Mouse (Mus musculus): Measurements from ENCODE around the gene Rab1a. TPM values are rescaled to one million over a fixed set of nuclear protein-coding genes. Genes with fewer than 3 reads are reported as not detected.

The Rab1a gene
- polyA plus RNA-seq, 1 experiment from 2014 or later: 264 TPM

DNA sequence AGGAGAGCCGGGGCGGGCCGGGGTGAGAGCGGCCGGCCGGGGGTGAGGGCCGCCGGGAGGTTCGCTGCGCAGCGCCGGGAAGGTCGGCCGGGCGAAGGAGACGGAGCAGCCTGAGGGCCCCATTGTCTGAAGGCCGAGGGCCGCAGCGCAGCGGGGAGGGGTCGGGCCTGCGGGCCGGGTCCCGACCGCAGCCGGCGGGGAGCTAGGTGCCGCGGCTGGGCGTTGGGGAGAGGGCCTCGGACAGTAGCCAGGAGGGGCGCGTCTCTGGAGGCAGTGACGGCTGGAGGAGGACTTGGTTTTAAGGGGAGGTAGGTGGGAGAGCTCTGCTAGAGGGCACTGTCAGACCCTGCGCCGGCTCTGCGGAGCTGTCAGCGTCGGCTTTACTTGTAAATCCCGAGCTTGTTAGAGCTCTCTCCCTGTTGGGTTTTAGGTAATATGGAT, 449 bp downstream of the Rab1a start:
- Histone ChIP-seq H3K27ac (replicated peaks) (peak overlapping the region; percentile 97), H3K4me2 (replicated peaks) (peak overlapping the region; percentile 63), H3K4me3 (replicated peaks) (peak overlapping the region; percentile 100), H3K9me3 (replicated peaks) (no peaks in the 10 kb centered on the region), H3K27me3 (no peaks in the 10 kb centered on the region), H3K9ac (peak overlapping the region; percentile 99), H3K4me1 (peaks cover 29% of the 10 kb centered on the region), H3K36me3 (no peaks in the 10 kb centered on the region)
- under 1% methylated on average over 40 of the region's 40 CpGs for WGBS
- peak; percentile 8; the same call in 1 of the 2 replicates for ATAC-seq (ENCODE audit: insufficient number of reproducible peaks, low FRiP score, low TSS enrichment, low read depth)

- no peak for ATAC-seq (ENCODE audit: insufficient number of reproducible peaks, low FRiP score, low TSS enrichment, low read depth)
- peak overlapping the region; percentile 99 for H3K9ac ChIP-seq
- no peaks in the 10 kb centered on the region for H3K9me3 ChIP-seq (replicated peaks)
- peak overlapping the region; percentile 63 for H3K4me2 ChIP-seq (replicated peaks)
- H3K4me3 ChIP-seq (replicated peaks): peak overlapping the region; percentile 100
- peaks cover 29% of the 10 kb centered on the region for H3K4me1 ChIP-seq
- 41% methylated on average over 7 of the region's 7 CpGs for WGBS
- no peaks in the 10 kb centered on the region for H3K27me3 ChIP-seq
- H3K36me3 ChIP-seq: no peaks in the 10 kb centered on the region
- peak overlapping the region; percentile 97 for H3K27ac ChIP-seq (replicated peaks)
Measured at GRCm38 (mm10) chr11:20202299-20203011, 1.2 kb downstream of the Rab1a start.

GRCm38 (mm10) chr11:20204321-20204720, 3.1 kb downstream of the Rab1a start:
- no peak overlapping the region for H3K4me2 ChIP-seq (replicated peaks)
- no peaks in the 10 kb centered on the region for H3K9me3 ChIP-seq (replicated peaks)
- H3K4me3 ChIP-seq (replicated peaks): no peak overlapping the region
- H3K9ac ChIP-seq: no peak overlapping the region
- no peaks in the 10 kb centered on the region for H3K36me3 ChIP-seq
- WGBS: 72% methylated on average over 2 of the region's 2 CpGs
- ATAC-seq (ENCODE audit: insufficient number of reproducible peaks, low FRiP score, low TSS enrichment, low read depth): no peak
- H3K27me3 ChIP-seq: no peaks in the 10 kb centered on the region
- H3K4me1 ChIP-seq: peaks cover 31% of the 10 kb centered on the region
- no peak overlapping the region for H3K27ac ChIP-seq (replicated peaks)

- WGBS: 75% methylated on average over 9 of the region's 9 CpGs
Measured at GRCm38 (mm10) chr11:20204870-20205446, 3.7 kb downstream of the Rab1a start.

GRCm38 (mm10) chr11:20205538-20205937, 4.3 kb downstream of the Rab1a start:
- Histone ChIP-seq H3K36me3 (no peaks in the 10 kb centered on the region), H3K4me2 (replicated peaks) (no peak overlapping the region), H3K9me3 (replicated peaks) (no peaks in the 10 kb centered on the region), H3K27me3 (no peaks in the 10 kb centered on the region), H3K27ac (replicated peaks) (no peak overlapping the region), H3K4me3 (replicated peaks) (no peak overlapping the region), H3K9ac (no peak overlapping the region), H3K4me1 (peaks cover 31% of the 10 kb centered on the region)
- 76% methylated on average over 4 of the region's 4 CpGs for WGBS
- ATAC-seq (ENCODE audit: insufficient number of reproducible peaks, low FRiP score, low TSS enrichment, low read depth): no peak

More at GRCm38 (mm10) chr11:20204870-20205446, 3.7 kb downstream of the Rab1a start:
- Histone ChIP-seq H3K4me3 (replicated peaks) (no peak overlapping the region), H3K4me2 (replicated peaks) (no peak overlapping the region), H3K27me3 (no peaks in the 10 kb centered on the region), H3K36me3 (no peaks in the 10 kb centered on the region), H3K27ac (replicated peaks) (no peak overlapping the region), H3K9ac (no peak overlapping the region), H3K4me1 (peaks cover 31% of the 10 kb centered on the region), H3K9me3 (replicated peaks) (no peaks in the 10 kb centered on the region)
- no peak for ATAC-seq (ENCODE audit: insufficient number of reproducible peaks, low FRiP score, low TSS enrichment, low read depth)

DNA sequence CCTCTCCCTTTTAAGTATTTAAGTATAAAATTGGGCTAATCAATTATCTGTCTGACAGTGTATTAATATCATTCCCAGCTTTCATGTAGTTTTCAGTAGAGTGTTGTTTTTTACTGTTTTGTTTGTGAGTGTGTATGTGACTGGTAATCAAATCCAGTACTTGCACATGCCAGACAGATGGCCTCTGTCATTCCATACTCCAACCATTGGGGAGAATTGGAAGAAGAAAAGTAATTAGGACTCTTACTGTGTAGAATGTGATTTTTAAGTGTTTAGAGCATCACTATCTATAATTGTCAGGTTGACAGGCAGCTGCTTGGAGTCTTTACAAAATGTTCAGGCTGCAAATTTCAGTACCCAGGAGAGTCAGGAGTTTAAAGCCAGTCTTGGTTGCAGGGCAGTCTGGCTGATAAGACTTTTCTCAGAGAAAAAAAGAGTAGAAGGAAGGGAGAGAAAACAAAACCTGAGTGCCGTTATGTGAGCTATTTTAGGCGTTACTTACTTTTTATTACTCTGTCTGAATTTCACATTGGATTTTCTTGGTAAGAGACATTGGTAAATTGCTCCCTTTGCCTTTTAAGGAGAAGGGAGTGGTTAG, 5.5 kb downstream of the Rab1a start:
- no peak for ATAC-seq (ENCODE audit: insufficient number of reproducible peaks, low FRiP score, low TSS enrichment, low read depth)
- Histone ChIP-seq H3K36me3 (no peaks in the 10 kb centered on the region), H3K4me3 (replicated peaks) (no peak overlapping the region), H3K9ac (no peak overlapping the region), H3K4me2 (replicated peaks) (no peak overlapping the region), H3K9me3 (replicated peaks) (no peaks in the 10 kb centered on the region), H3K27ac (replicated peaks) (no peak overlapping the region), H3K27me3 (no peaks in the 10 kb centered on the region), H3K4me1 (peaks cover 31% of the 10 kb centered on the region)
- 49% methylated on average over 2 of the region's 2 CpGs for WGBS

GRCm38 (mm10) chr11:20207589-20207988, 6.4 kb downstream of the Rab1a start:
- Histone ChIP-seq H3K4me1 (peaks cover 31% of the 10 kb centered on the region), H3K27me3 (no peaks in the 10 kb centered on the region), H3K36me3 (no peaks in the 10 kb centered on the region), H3K27ac (replicated peaks) (no peak overlapping the region), H3K9ac (no peak overlapping the region), H3K4me2 (replicated peaks) (no peak overlapping the region), H3K4me3 (replicated peaks) (no peak overlapping the region), H3K9me3 (replicated peaks) (no peaks in the 10 kb centered on the region)
- no peak for ATAC-seq (ENCODE audit: insufficient number of reproducible peaks, low FRiP score, low TSS enrichment, low read depth)
- 77% methylated on average over 2 of the region's 2 CpGs for WGBS

DNA sequence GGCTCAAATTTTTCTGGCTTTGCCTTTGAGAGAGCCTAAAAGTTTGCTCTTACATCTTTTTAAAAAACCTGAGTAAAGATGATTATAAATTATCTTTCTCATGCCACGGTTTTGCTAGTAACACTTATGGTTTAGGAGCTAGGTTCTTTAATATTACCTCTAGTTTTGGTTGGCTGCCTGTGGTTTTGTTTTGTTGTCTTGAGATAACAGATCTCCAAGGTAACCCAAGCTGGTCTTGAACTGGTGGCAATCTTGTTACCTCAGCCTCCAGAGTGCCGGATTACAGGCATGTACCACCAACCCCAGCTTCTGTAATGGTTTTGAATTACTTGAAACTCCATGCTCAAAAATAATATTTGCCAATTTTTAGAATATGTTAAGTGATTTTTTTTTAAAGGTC, 10.6 kb downstream of the Rab1a start:
- Histone ChIP-seq H3K4me1 (peaks cover 3% of the 10 kb centered on the region; the same call in 1 of the 2 replicates), H3K27me3 (no peaks in the 10 kb centered on the region), H3K36me3 (peaks cover 12% of the 10 kb centered on the region; the same call in 1 of the 2 replicates), H3K27ac (replicated peaks) (no peak overlapping the region), H3K4me3 (replicated peaks) (no peak overlapping the region), H3K9ac (no peak overlapping the region), H3K4me2 (replicated peaks) (no peak overlapping the region), H3K9me3 (replicated peaks) (no peaks in the 10 kb centered on the region)
- 69% methylated on average over 2 of the region's 2 CpGs for WGBS
- ATAC-seq (ENCODE audit: insufficient number of reproducible peaks, low FRiP score, low TSS enrichment, low read depth): no peak

- H3K27me3 ChIP-seq: no peaks in the 10 kb centered on the region
- 94% methylated on average over 1 of the region's 1 CpGs for WGBS
- no peak overlapping the region for H3K27ac ChIP-seq (replicated peaks)
- ATAC-seq (ENCODE audit: insufficient number of reproducible peaks, low FRiP score, low TSS enrichment, low read depth): no peak
- no peaks in the 10 kb centered on the region; the same call in 1 of the 2 replicates for H3K4me1 ChIP-seq
- H3K9ac ChIP-seq: no peak overlapping the region
- H3K4me2 ChIP-seq (replicated peaks): no peak overlapping the region
- no peak overlapping the region for H3K4me3 ChIP-seq (replicated peaks)
- no peaks in the 10 kb centered on the region for H3K9me3 ChIP-seq (replicated peaks)
- H3K36me3 ChIP-seq: peaks cover 35% of the 10 kb centered on the region
Measured at GRCm38 (mm10) chr11:20214779-20215178, 13.5 kb downstream of the Rab1a start.

DNA sequence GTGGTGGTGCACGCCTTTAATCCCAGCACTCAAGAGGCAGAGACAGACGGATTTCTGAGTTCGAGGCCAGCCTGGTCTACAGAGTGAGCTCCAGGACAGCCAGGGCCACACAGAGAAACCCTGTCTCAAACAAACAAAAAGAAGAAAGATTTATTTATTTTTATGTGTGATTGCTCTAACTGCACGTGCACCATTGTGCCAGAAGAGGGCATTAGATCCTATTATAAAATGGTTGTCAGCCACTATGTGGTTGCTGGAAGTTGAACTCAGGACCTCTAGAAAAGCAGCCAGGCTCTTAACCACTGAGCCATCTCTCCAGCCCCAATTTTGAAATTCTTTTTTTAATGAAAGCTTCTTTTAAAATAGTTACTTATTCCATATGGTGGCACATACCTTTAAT, 15.2 kb downstream of the Rab1a start:
- WGBS: 92% methylated on average over 4 of the region's 4 CpGs
- no peaks in the 10 kb centered on the region for H3K9me3 ChIP-seq (replicated peaks)
- no peaks in the 10 kb centered on the region for H3K27me3 ChIP-seq
- no peaks in the 10 kb centered on the region for H3K4me1 ChIP-seq
- H3K36me3 ChIP-seq: peaks cover 45% of the 10 kb centered on the region
- no peak overlapping the region for H3K9ac ChIP-seq
- H3K4me2 ChIP-seq (replicated peaks): no peak overlapping the region
- H3K27ac ChIP-seq (replicated peaks): no peak overlapping the region
- H3K4me3 ChIP-seq (replicated peaks): no peak overlapping the region
- no peak for ATAC-seq (ENCODE audit: insufficient number of reproducible peaks, low FRiP score, low TSS enrichment, low read depth)

- 89% methylated on average over 1 of the region's 1 CpGs for WGBS
- no peak overlapping the region for H3K9ac ChIP-seq
- H3K27me3 ChIP-seq: no peaks in the 10 kb centered on the region
- H3K4me1 ChIP-seq: no peaks in the 10 kb centered on the region
- no peak overlapping the region for H3K27ac ChIP-seq (replicated peaks)
- no peak overlapping the region for H3K4me3 ChIP-seq (replicated peaks)
- peaks cover 47% of the 10 kb centered on the region for H3K36me3 ChIP-seq
- no peak for ATAC-seq (ENCODE audit: insufficient number of reproducible peaks, low FRiP score, low TSS enrichment, low read depth)
- no peak overlapping the region for H3K4me2 ChIP-seq (replicated peaks)
- no peaks in the 10 kb centered on the region for H3K9me3 ChIP-seq (replicated peaks)
Measured at GRCm38 (mm10) chr11:20217227-20217626, 16.0 kb downstream of the Rab1a start.
